Mouse (Mus musculus) right cerebral cortex, postnatal 25 days (tissue): ENCODE results near the gene Atxn10.
A peak's percentile ranks its signal among the peaks of the same experiment; 100 is the strongest.

Source experiments
- DNase-seq: peaks from one replicate; pipeline ENCODE4 v3.0.0; 2022

Gene Atxn10

GRCm38 (mm10) chr15:85406846-85407245 is 70.8 kb downstream of the Atxn10 start:
- DNase-seq, result no peak

- no peak for DNase-seq
Observed at GRCm38 (mm10) chr15:85407342-85407741, 71.3 kb downstream of the Atxn10 start.

DNA sequence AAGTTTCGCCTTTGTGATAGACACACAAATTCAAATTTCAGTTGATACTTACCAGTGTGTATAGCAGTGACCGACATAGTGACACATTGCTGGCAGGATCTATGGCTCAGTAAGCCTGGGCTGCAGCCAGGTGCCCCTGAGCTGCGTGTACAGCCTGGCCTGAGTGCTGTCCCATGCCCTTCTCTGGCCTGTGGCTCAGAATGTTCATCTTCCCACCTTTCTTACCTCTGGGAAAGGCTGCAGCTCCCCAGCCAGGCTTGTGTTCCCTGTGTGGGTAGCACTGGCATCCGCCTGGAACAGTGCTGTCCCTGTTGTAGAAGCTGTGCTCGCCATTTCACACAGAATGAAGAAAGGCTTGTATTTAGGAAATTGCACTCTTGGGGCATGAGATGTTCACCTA is 72.7 kb downstream of the Atxn10 start:
- no peak for DNase-seq

DNA sequence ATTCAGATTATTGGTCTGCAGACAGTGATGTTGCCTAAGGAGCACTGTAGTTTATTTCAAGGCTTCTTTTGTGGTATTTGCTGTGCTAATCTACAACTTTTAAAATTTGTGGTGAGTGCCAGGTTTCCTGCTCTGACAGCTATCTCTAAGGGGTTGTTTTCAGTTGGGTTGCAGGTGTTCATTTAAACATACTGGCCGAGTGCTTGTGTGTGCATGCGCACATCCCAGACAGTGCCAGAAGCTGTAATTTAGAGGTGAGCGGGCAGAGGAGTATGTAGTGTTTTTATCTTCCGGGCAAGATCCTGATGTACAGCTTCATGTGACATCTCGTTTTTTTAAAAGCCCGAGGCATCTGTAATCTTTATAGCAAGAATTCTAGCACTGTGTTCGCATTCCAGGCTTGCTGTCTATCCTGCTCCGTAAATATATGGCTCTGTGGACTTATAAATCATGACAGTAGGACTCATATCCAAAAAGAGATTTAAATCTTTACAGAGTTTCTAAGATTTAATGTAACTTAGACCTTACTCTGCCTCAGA is 73.3 kb downstream of the Atxn10 start:
- DNase-seq, result no peak

DNA sequence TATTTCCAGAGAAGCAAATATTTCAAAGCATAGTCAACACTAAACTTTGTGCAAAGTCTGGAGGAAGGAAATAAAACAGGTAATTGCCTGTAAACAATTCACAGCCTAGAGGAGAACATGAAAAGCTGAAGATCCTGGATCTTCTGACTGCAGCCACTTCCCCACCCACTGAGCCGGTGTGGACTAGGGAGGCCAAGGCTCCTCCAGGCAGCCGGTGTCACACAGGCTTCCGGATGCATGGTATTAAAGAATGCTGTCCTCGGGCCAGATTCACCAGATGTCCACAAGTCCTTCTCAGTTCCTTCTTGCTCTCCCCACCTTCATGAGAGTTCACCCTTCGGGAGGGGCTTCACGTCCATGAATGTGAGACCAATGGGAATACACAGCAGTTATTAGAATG is 73.8 kb downstream of the Atxn10 start:
- DNase-seq, result no peak

DNA sequence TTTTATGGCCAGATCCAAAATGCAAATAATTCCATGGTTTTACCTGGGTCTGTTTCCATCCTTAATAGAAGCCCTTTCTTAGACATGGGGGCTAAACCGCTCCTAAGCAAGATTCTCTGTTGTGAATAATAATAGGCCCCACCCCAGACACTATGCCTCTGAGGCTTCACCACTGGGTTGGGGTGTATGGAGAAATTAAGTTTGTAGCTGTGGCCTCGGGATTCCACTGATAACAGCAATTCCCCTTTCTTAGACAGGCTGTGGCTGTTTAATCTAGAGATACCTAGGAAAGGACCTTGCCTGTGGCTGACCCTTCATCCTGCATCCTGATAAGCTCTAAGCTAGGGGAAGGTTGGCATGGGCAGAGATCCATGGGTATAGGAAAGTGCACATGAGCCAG is 78.6 kb downstream of the Atxn10 start:
- no peak for DNase-seq

DNA sequence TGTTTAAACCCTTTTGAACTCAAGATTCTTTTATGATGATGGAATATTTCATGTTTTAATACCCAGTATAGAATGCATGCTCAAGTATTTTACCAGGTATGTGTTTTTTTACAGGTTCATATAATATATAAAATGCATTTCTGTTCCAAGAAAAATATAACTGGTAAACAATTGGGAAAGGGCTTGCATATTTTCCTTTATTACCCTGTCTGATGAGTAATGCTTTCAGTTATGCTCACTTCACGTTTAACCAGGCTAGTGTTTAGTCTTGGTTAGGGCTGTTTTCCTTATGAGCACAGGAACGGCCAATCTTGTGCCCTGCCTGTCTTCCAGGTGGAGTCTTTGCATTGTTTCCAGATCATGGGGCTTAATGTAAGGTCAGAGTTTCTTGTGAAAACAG is 84.6 kb downstream of the Atxn10 start:
- DNase-seq, result no peak

DNA sequence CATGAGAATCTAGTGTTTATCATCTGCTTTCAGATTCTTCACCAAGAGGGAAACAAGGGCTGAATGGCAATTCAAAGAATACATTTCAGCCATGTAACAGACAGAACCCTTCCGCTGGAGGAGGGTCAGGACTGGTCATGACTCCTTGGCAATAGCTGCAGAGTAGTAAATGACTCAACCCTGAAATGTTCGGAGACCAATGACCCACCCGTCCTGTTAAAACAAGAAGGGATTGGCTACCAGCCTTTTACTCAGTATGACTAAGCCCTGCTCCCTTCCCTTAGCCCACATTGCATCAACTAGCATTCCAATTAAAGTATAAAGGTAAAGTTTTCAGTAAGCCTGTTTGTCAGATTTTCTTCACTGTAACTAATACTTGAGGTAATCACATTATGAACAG is 88.2 kb downstream of the Atxn10 start:
- no peak for DNase-seq

DNA sequence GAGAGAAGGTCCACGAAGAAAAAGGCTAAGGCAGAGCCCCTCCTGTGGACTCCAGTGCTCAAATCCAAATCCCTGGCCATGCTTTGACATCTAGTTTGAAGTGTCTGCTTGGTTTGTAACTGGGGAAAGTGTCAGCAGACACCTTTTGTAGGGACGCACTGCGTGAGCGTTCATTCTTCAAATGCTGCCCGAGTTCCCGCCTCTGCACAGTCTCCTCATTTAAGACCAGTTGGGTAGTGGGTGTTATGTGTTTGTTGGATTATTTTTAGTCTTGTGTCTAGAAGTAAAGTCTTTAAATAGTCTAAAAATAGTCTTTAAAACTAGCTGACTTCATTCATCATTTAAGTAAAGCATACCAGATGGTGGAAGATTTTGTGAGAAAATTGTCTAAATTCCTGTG is 92.1 kb downstream of the Atxn10 start:
- DNase-seq, result peak; percentile 44

DNA sequence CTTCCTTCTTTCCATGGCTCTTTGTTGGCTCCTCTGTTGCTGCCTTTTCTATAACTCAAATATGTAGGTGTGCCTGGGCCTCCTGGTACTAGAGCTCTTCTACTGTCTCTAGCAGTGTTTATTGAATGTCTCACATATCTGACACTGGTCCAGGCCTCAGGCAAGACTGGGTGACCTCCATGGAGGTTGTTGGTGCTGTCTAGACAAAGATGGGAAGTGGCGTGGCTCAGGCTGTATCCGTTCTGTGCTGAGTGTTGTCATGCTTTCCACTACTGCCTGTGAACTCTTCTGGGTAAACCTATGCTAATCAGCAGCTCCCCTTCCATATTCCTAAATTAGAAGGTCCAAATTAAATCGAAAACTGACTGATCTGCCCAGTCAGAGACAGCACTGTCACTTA is 106.5 kb downstream of the Atxn10 start:
- DNase-seq, result no peak

DNA sequence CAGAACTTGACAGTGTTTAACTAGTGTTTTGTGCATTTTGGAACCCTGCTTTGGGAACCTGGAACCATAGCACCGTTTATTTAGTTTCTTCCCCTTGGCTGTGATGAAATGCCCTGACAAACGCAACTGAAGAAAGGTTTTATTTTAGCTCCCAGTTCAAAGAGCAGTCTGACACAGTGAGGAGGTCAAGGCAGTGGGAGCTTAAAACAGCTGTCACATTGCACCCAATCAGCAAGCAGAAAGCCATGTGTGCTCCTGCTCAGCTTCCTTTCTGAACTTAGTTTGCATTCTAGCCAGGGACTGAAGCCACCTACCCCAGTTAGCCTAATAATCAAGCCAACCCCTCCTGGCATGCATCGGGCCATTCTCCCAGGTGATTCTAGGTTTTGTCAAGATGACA is 110.6 kb downstream of the Atxn10 start:
- no peak for DNase-seq

DNA sequence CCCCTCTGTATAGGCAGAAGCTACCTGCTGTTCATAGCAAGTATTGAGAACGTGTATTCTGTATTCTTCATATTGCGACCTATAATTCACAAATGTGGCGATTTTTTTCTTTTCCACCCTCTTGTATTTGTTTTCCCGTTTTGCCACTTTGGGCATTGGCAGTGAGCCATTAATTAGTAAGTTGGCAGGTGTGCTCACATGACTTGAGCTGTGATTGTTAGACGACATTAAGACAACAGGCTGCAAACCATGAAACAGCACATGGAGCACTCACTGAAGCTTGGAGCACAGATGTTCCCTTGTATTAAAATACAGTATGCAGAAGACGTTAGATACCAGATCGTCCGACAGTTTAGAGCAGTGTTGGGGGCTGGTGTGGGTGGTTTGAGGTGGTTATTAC is 120.8 kb downstream of the Atxn10 start:
- DNase-seq, result no peak

- DNase-seq, result no peak
Observed at GRCm38 (mm10) chr15:85457838-85458237, 121.8 kb downstream of the Atxn10 start.

DNA sequence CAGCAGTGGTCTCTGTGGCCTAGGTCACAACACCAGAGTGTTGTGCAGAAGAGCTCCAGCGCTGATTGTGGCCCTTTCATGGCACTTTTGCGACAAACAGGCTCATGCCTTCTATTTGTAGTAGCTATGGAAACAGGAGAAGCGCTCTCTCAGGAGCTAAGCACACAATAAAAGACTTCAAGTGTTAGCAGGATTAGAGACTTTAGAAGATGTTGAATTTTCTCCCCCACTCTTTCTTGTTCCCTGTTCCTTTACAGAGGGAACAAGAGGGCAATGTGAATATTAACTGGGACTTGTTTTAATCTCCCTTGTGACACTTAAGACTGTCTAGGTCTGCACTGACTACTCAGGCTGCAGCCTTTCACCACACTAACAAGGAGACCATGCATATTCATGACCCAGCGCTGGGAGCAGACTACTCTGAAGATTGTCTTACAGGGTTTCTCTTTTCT is 122.6 kb downstream of the Atxn10 start:
- DNase-seq, result no peak

DNA sequence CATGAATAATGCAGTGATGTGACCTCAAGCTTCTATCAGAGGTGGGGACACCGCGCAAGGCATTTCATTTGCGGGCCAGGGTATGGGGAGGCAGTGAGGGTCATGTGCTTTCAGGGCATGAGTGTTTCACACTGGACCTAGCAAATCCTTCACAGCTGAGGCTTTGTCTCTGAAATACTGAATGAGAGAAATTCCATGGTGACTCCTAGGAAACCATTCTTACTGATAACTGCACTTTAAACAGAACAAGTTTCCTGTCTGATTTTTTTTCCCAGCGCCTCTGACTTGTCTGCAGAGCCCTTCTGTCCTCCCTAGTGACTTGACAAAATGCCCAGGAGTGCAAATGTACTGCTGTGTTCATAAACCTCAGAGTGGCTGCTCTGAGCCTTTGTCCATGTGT is 125.5 kb downstream of the Atxn10 start:
- no peak for DNase-seq

- DNase-seq, result no peak
Observed at GRCm38 (mm10) chr15:85462138-85462537, 126.1 kb downstream of the Atxn10 start.

- no peak for DNase-seq
Observed at GRCm38 (mm10) chr15:85463027-85463790, 127.2 kb downstream of the Atxn10 start.

DNA sequence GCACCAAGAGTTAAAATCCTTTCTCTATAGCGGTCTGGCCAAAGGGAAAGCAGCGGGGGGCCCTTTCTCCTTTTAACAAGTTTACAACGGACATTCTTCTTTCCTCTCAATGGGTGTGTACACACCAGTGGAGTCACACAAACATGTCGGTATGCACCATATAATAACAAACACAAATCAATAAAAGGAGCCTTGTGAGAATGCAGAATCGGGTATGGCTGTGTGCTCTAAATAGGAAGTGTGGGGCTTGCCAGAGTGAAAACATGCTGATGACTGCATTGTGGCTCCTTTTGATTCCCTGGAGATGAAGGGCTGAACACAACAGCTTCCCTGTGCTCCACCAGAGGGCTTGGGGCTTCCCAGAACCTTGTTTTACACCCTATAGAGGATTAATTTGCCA is 128.1 kb downstream of the Atxn10 start:
- no peak for DNase-seq

DNA sequence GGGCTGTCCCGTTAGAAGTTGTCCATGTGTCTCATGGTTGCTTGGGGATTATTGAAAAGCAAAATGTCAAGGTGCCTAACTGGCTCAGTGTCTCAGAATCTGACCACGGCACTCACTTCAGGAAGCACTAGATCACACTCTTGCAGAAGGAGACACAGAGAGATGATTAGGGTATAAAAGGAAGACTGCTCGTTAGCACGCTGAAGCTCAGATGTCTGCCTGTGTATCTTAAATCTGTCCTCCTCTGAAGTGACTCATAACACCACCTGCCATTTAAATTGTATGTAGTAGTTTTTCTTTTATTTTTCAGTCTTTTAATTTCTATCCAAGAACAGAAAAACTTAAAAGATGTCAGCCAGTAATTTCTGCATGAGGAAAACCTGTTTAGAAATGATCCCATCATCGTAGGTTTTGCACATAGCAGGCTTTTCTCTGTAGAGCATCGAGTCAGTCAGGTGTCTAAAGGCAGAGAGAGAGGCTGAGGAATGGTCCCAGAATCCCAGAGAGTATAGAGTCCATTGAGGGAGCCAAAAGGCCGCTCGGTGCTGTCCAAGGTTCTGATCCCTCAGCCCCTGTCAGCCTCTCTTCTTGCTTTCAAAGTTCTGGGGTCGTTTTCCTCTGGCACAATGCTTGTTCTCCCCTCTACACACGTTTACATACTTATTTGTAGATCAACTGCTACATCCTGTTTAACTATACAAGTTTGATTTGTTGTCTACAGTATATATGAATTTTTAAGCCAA is 128.9 kb downstream of the Atxn10 start:
- DNase-seq, result no peak

DNA sequence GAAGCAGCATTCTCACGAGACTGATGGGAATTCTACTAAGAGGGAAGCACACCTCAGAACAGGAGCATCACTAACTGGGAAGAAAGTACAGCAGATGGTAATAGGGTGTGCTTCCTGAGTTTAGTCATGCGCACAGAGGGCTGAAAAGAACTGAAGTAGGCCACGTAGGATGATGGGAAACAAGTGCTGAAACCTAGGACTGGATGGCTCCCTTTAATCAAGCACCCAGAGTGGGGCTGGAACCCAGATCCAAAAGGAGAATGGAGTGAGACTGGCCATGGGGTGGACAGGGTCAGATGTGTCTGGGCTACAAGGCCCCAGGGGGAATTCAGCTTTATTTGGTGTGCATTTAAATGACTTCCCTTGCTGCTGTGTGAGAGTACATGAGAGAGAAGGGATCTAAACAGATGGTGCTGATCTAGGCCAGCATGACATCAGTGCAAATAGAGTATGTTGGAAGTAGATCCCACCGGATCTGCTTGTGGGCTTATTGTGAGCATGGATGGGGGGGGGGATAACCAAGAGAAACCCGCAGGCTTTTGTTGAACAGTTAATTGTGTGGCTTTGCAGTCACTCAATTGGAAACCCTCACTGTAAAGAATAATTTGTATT is 130.5 kb downstream of the Atxn10 start:
- DNase-seq, result no peak

DNA sequence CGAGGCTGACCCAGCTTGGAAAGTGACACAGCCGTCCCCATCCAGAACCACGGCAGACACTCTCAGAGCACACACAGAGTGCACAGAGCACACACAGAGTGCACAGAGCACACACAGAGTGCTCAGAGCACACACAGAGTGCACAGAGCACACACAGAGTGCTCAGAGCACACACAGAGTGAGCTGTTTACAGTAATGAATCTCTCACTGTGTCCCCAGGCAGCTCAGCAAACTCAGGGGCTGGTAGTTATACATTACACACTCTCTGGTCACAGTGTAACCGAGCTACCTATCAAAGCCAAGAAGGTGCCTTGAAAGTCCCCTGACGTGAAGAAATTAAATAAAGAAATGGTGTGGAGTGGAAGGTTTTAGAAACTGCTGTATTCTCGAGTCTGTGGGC is 133.4 kb downstream of the Atxn10 start:
- DNase-seq, result no peak

DNA sequence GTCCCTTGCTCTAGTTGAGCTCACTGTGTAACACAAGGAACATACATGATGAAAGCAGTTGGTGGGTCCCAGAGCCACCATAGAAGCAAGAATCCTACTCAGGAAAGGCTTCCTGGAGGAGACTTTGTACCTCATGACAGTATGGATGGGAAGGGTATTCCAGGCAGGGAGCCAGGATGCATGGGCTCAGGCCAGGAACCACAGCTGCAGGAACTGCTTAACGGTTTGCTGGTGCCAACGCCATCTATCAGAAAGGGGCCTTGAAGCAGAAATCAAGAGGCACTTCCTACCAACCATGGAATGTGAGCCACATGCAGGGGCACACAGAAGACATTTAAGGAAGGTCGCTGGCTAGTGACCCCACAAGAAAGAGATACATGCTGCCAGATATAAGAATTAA is 138.7 kb downstream of the Atxn10 start:
- DNase-seq, result no peak

DNA sequence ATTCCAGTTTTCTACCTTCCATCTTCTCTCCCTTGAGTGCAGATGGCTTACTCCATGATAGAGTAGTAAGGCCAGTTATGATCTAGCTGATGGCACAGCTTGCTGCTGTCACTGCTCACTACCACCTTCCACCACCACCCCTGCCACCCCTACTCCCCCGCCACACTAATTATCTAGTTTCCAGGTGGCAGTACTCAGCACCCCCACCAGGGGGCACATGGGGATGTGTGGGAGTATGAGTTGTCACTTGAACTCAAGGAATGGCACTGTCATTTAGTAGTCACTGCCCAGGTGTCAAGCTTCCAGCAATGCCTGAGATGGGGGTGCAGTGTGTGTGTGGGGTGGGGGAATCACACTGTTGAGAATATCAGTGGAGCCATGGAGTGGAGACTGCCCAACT is 141.5 kb downstream of the Atxn10 start:
- no peak for DNase-seq

DNA sequence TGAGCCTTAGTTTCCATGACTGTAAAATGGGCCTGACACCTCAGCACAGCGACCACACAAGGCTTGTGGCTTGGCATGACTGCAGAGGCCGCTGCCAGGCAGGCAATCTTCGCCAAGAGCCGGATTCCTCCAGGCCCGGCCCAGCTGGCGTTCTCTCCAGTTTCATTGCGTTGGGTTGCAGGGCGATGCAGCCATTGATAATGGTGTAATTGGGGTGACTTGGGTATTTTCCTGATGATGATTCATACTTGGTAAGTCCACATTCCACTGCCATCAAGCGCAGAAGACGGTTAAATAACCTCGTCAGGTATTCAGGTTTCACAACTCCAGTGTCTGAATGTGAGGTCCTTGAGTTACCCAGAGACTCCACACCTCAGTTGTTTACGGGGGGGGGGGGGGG is 143.3 kb downstream of the Atxn10 start:
- no peak for DNase-seq
